In genomic region chr3:119890911-119891310, GRCm38 (mm10) we compare ENCODE assay signal across 19 mouse cellular contexts.
DNase-seq lines count a peak whose midpoint lies in the region; ATAC-seq lines count a peak whose summit lies in the region.
"Had no signal": no experiment of that assay in that cellular context is flagged by ENCODE, and none has a peak within 500 bp of the region (broad histone marks: within the 10 kb centered on the region; RNA-seq: fewer than 3 reads in every experiment).

No protein-coding gene starts in this region.

- no peaks in the 10 kb centered on the region for H3K9me3 ChIP-seq in embryonic facial prominence, embryonic 14.5 days (ENCODE audit: control insufficient read depth, low read length)
- no peaks in the 10 kb centered on the region for H3K9me3 ChIP-seq in embryonic facial prominence, embryonic 10.5 days
- peaks cover 6% of the 10 kb centered on the region for H3K9me3 ChIP-seq in megakaryocyte, embryonic 14.5 days
- H3K9me3 ChIP-seq in hindbrain, embryonic 10.5 days: peaks cover 4% of the 10 kb centered on the region; the same call in 1 of the 2 replicates
- H3K9me3 ChIP-seq: hindbrain, embryonic 15.5 days; liver, embryonic 15.5 days; neural tube, embryonic 13.5 days had no signal

- 43% methylated on average over 4 of the region's 4 CpGs for WGBS in embryonic facial prominence, embryonic 14.5 days
- WGBS in embryonic facial prominence, embryonic 10.5 days: 74% methylated on average over 4 of the region's 4 CpGs
- WGBS in hindbrain, embryonic 10.5 days: 67% methylated on average over 4 of the region's 4 CpGs

- no peak overlapping the region for H3K27ac ChIP-seq in embryonic facial prominence, embryonic 14.5 days (replicated peaks; ENCODE audit: low read depth, low read length)
- H3K27ac ChIP-seq in embryonic facial prominence, embryonic 10.5 days (replicated peaks): no peak overlapping the region
- H3K27ac ChIP-seq in hindbrain, embryonic 10.5 days: no peak overlapping the region
- H3K27ac ChIP-seq: embryonic facial prominence, embryonic 15.5 days; hindbrain, embryonic 15.5 days; liver, embryonic 15.5 days; neural tube, embryonic 13.5 days had no signal

- no peaks in the 10 kb centered on the region for H3K36me3 ChIP-seq in embryonic facial prominence, embryonic 14.5 days (ENCODE audit: control insufficient read depth, insufficient read depth, low read length)
- H3K36me3 ChIP-seq in embryonic facial prominence, embryonic 10.5 days (replicated peaks): no peaks in the 10 kb centered on the region
- no peaks in the 10 kb centered on the region for H3K36me3 ChIP-seq in megakaryocyte, embryonic 14.5 days (replicated peaks; ENCODE audit: low read length)
- H3K36me3 ChIP-seq in hindbrain, embryonic 10.5 days: no peaks in the 10 kb centered on the region
- H3K36me3 ChIP-seq: embryonic facial prominence, embryonic 15.5 days; hindbrain, embryonic 15.5 days; liver, embryonic 15.5 days; neural tube, embryonic 13.5 days had no signal

- DNase-seq in embryonic facial prominence, embryonic 14.5 days (ENCODE audit: low spot score): peak; percentile 10
- DNase-seq in embryonic facial prominence, embryonic 10.5 days (ENCODE audit: low spot score): no peak
- DNase-seq in lung, postnatal 10 days: peak; percentile 47
- no peak for DNase-seq in left cerebral cortex, postnatal 10 days (ENCODE audit: extremely low spot score in 1 of 2, low spot score in 2 of 2)
- no peak for DNase-seq in hindbrain, embryonic 10.5 days (ENCODE audit: low spot score)
- DNase-seq in layer of hippocampus, adult 11-12 months (ENCODE audit: low spot score): no peak
- DNase-seq: adrenal gland, postnatal 36 days; cerebellum, adult 8-10 months; gastrocnemius, postnatal 14 days; heart, postnatal 10 days; kidney, postnatal 14 days; thymus, adult 2 months had no signal

- ATAC-seq in embryonic facial prominence, embryonic 14.5 days (ENCODE audit: low read depth): no peak
- no peak for ATAC-seq in megakaryocyte, adult 5-6 weeks (ENCODE audit: poor library complexity, severe bottlenecking)
- ATAC-seq: intestine, embryonic 16.5 days had no signal

- no peaks in the 10 kb centered on the region for H3K27me3 ChIP-seq in embryonic facial prominence, embryonic 14.5 days (replicated peaks; ENCODE audit: control insufficient read depth, insufficient read depth, low read length)
- no peaks in the 10 kb centered on the region for H3K27me3 ChIP-seq in embryonic facial prominence, embryonic 10.5 days (replicated peaks; ENCODE audit: low read depth, poor library complexity, severe bottlenecking)
- no peaks in the 10 kb centered on the region for H3K27me3 ChIP-seq in megakaryocyte, embryonic 14.5 days (replicated peaks)
- no peaks in the 10 kb centered on the region for H3K27me3 ChIP-seq in hindbrain, embryonic 10.5 days (ENCODE audit: insufficient read depth, poor library complexity, severe bottlenecking)
- H3K27me3 ChIP-seq: embryonic facial prominence, embryonic 15.5 days; hindbrain, embryonic 15.5 days; liver, embryonic 15.5 days; neural tube, embryonic 13.5 days had no signal

- no peak overlapping the region for H3K9ac ChIP-seq in embryonic facial prominence, embryonic 14.5 days (ENCODE audit: low read depth, low read length)
- H3K9ac ChIP-seq: embryonic facial prominence, embryonic 15.5 days; hindbrain, embryonic 15.5 days; liver, embryonic 15.5 days; neural tube, embryonic 13.5 days had no signal

- no peak overlapping the region for H3K4me3 ChIP-seq in embryonic facial prominence, embryonic 14.5 days (ENCODE audit: low read depth, low read length)
- no peak overlapping the region for H3K4me3 ChIP-seq in embryonic facial prominence, embryonic 10.5 days
- peak overlapping the region; percentile 59 for H3K4me3 ChIP-seq in megakaryocyte, embryonic 14.5 days (replicated peaks)
- H3K4me3 ChIP-seq in hindbrain, embryonic 10.5 days: no peak overlapping the region
- H3K4me3 ChIP-seq: embryonic facial prominence, embryonic 15.5 days; hindbrain, embryonic 15.5 days; liver, embryonic 15.5 days; neural tube, embryonic 13.5 days had no signal

- 0 out of 2 replicates have a peak, but pooled peaks cover 12% of the 10 kb centered on the region for H3K4me1 ChIP-seq in embryonic facial prominence, embryonic 14.5 days (ENCODE audit: control insufficient read depth, insufficient read depth, low read length)
- H3K4me1 ChIP-seq in embryonic facial prominence, embryonic 10.5 days: peaks cover 21% of the 10 kb centered on the region
- no peaks in the 10 kb centered on the region for H3K4me1 ChIP-seq in megakaryocyte, embryonic 14.5 days
- peaks cover 17% of the 10 kb centered on the region for H3K4me1 ChIP-seq in hindbrain, embryonic 10.5 days (replicated peaks)
- H3K4me1 ChIP-seq: liver, embryonic 15.5 days had no signal

- intact Hi-C loops in left cerebral cortex, postnatal 10 days (cut with DNase I): no loop called here

- H3K4me2 ChIP-seq in embryonic facial prominence, embryonic 14.5 days (ENCODE audit: low read depth, low read length): no peak overlapping the region
- H3K4me2 ChIP-seq: embryonic facial prominence, embryonic 15.5 days; hindbrain, embryonic 15.5 days; liver, embryonic 15.5 days; neural tube, embryonic 13.5 days had no signal

Comparison
In these comparisons a context has a peak if more than half of its experiments do, and no peak if none do; other contexts are left out.
1. DNase-seq: peak in embryonic facial prominence, embryonic 14.5 days (single experiment) and lung, postnatal 10 days (single experiment); none in embryonic facial prominence, embryonic 10.5 days (single experiment), left cerebral cortex, postnatal 10 days (0 of 2), hindbrain, embryonic 10.5 days (single experiment) and layer of hippocampus, adult 11-12 months (single experiment).